Mouse (Mus musculus) thymus, adult 2 months (tissue): ENCODE data around the gene Cdyl2.

Experiments
- CTCF ChIP-seq: fragments of 200-500 bp; IDR thresholded peaks from 2 replicates; pipeline ENCODE4 v1.5.1; 2012; ENCODE audit warnings: mild to moderate bottlenecking, control low read depth, low read length, moderate library complexity, borderline replicate concordance; ENCODE audit not compliant: control insufficient read depth, poor library complexity, insufficient read depth; ENCODE audit errors: extremely low read depth
- POLR2A ChIP-seq: fragments of 200-500 bp; IDR thresholded peaks from 2 replicates; pipeline ENCODE4 v1.6.1; 2012; ENCODE audit warnings: mild to moderate bottlenecking, low read length, control low read depth, moderate library complexity; ENCODE audit not compliant: control insufficient read depth, poor library complexity, insufficient read depth; ENCODE audit errors: extremely low read depth

GRCm38 (mm10) chr8:116771797-116772343, 39.1 kb upstream of the Cdyl2 start:
- TF ChIP-seq CTCF, result no peak
- TF ChIP-seq POLR2A, result no peak
